9 mouse cellular contexts compared by ENCODE assay signal in genomic region chr2:27389272-27390162, GRCm38 (mm10). TPM values are rescaled to one million over a fixed set of nuclear protein-coding genes. Genes with fewer than 3 reads are reported as not detected.
DNase-seq lines count a peak whose midpoint lies in the region; ATAC-seq and TF ChIP-seq lines count a peak whose summit lies in the region.
"Had no signal": no experiment of that assay in that cellular context is flagged by ENCODE, and none has a peak within 500 bp of the region (broad histone marks: within the 10 kb centered on the region; RNA-seq: fewer than 3 reads in every experiment).

No protein-coding gene starts in this region.

- intact Hi-C loops in heart, postnatal 14 days (cut with DNase I) = no loop called here

- no peak for ATAC-seq in forebrain, embryonic 12.5 days (ENCODE audit: low FRiP score)
- no peak for ATAC-seq in forebrain, embryonic 16.5 days
- ATAC-seq in liver, embryonic 14.5 days (ENCODE audit: insufficient read depth) = peak; percentile 59
- no peak for ATAC-seq in activated CD4-positive, CD25-positive, alpha-beta regulatory T cell, adult 4 months
- ATAC-seq: Patski had no signal

- TF ChIP-seq POLR2A in lung, adult 2 months (IDR thresholded peaks at IDR 0.05; ENCODE audit: borderline replicate concordance, extremely low read depth, low read depth, low read length) = no peak
- TF ChIP-seq POLR2A in small intestine, adult 2 months (IDR thresholded peaks at IDR 0.05; ENCODE audit: low read depth, low read length) = no peak

- no peak overlapping the region for H3K4me3 ChIP-seq in forebrain, embryonic 12.5 days (replicated peaks)
- no peak overlapping the region for H3K4me3 ChIP-seq in forebrain, embryonic 16.5 days (replicated peaks; ENCODE audit: low read length)
- H3K4me3 ChIP-seq in lung, adult 2 months (replicated peaks; ENCODE audit: extremely low read depth, low read depth, low read length) = no peak overlapping the region
- H3K4me3 ChIP-seq in liver, embryonic 14.5 days (ENCODE audit: insufficient read depth in 1 of 2, low read depth in 2 of 2, low read length in 2 of 2) = no peak overlapping the region
- peak overlapping the region; percentile 17; the same call in 1 of the 2 replicates for H3K4me3 ChIP-seq in small intestine, adult 2 months (ENCODE audit: low read depth, low read length)

- 0 out of 2 replicates have a peak overlapping the region, but pooled peaks have one; percentile 25 for H3K27ac ChIP-seq in forebrain, embryonic 12.5 days
- H3K27ac ChIP-seq in forebrain, embryonic 16.5 days (ENCODE audit: low read length) = no peak overlapping the region
- H3K27ac ChIP-seq in liver, embryonic 14.5 days = no peak overlapping the region
- H3K27ac ChIP-seq in small intestine, adult 2 months (ENCODE audit: insufficient read depth, low read depth, low read length) = peak overlapping the region; percentile 96

- H3K9ac ChIP-seq in forebrain, embryonic 12.5 days = 0 out of 2 replicates have a peak overlapping the region, but pooled peaks have one; percentile 7
- no peak overlapping the region for H3K9ac ChIP-seq in forebrain, embryonic 16.5 days (replicated peaks; ENCODE audit: low read depth, low read length)
- no peak overlapping the region for H3K9ac ChIP-seq in liver, embryonic 14.5 days (replicated peaks)

- no peak for TF ChIP-seq CTCF in lung, adult 2 months (IDR thresholded peaks at IDR 0.05; ENCODE audit: insufficient read depth, low read length)
- TF ChIP-seq CTCF in liver, embryonic 14.5 days (IDR thresholded peaks at IDR 0.05; ENCODE audit: low read depth) = no peak
- TF ChIP-seq CTCF in small intestine, adult 2 months (IDR thresholded peaks at IDR 0.05; ENCODE audit: extremely low read depth, insufficient read length, insufficient replicate concordance, low read depth, low read length) = no peak

- no peaks in the 10 kb centered on the region for H3K27me3 ChIP-seq in forebrain, embryonic 12.5 days
- no peaks in the 10 kb centered on the region for H3K27me3 ChIP-seq in forebrain, embryonic 16.5 days (replicated peaks; ENCODE audit: control insufficient read depth, insufficient read depth, low read length)
- H3K27me3 ChIP-seq in liver, embryonic 14.5 days (ENCODE audit: control insufficient read depth, insufficient read depth, low read length) = no peaks in the 10 kb centered on the region
- no peaks in the 10 kb centered on the region for H3K27me3 ChIP-seq in small intestine, adult 2 months (ENCODE audit: control insufficient read depth, insufficient read depth, low read length)
- H3K27me3 ChIP-seq: Patski had no signal

- H3K4me1 ChIP-seq in forebrain, embryonic 12.5 days = peaks cover 48% of the 10 kb centered on the region
- H3K4me1 ChIP-seq in forebrain, embryonic 16.5 days (replicated peaks; ENCODE audit: control insufficient read depth, insufficient read depth, low read length) = peaks cover 30% of the 10 kb centered on the region
- peaks cover 12% of the 10 kb centered on the region; the same call in 1 of the 2 replicates for H3K4me1 ChIP-seq in lung, adult 2 months (ENCODE audit: control insufficient read depth, insufficient read depth, low read length)
- peaks cover 13 to 26% of the 10 kb centered on the region in 2 experiments for H3K4me1 ChIP-seq in liver, embryonic 14.5 days (replicated peaks; ENCODE audit: control insufficient read depth in 2 of 2, insufficient read depth in 2 of 2, low read length in 1 of 2)
- H3K4me1 ChIP-seq in small intestine, adult 2 months (ENCODE audit: control insufficient read depth, insufficient read depth, insufficient read length, low read length) = peaks cover 35% of the 10 kb centered on the region

- H3K4me2 ChIP-seq in forebrain, embryonic 12.5 days = no peak overlapping the region
- no peak overlapping the region for H3K4me2 ChIP-seq in forebrain, embryonic 16.5 days (ENCODE audit: low read length)
- no peak overlapping the region for H3K4me2 ChIP-seq in liver, embryonic 14.5 days (ENCODE audit: low read depth)

- TF ChIP-seq EP300 in liver, embryonic 14.5 days (IDR thresholded peaks at IDR 0.05; ENCODE audit: low read depth) = no peak

- no peaks in the 10 kb centered on the region for H3K9me3 ChIP-seq in forebrain, embryonic 12.5 days
- H3K9me3 ChIP-seq in forebrain, embryonic 16.5 days (ENCODE audit: control insufficient read depth, low read length) = no peaks in the 10 kb centered on the region
- H3K9me3 ChIP-seq in liver, embryonic 14.5 days (ENCODE audit: control insufficient read depth, low read length) = no peaks in the 10 kb centered on the region

- WGBS in forebrain, embryonic 12.5 days = 34% methylated on average over 14 of the region's 14 CpGs
- 36% methylated on average over 14 of the region's 14 CpGs for WGBS in forebrain, embryonic 16.5 days
- WGBS in lung, adult 2 months = 54% methylated on average over 14 of the region's 14 CpGs
- 29% methylated on average over 14 of the region's 14 CpGs for WGBS in liver, embryonic 14.5 days (ENCODE audit: insufficient replicate concordance)
- 46% methylated on average over 14 of the region's 14 CpGs for WGBS in small intestine, adult 2 months

- peaks cover 13% of the 10 kb centered on the region for H3K36me3 ChIP-seq in forebrain, embryonic 12.5 days (replicated peaks)
- 0 out of 2 replicates have a peak, but pooled peaks cover 2% of the 10 kb centered on the region for H3K36me3 ChIP-seq in forebrain, embryonic 16.5 days (ENCODE audit: control insufficient read depth, insufficient read depth)
- H3K36me3 ChIP-seq in liver, embryonic 14.5 days (replicated peaks; ENCODE audit: control insufficient read depth, insufficient read depth, low read depth) = no peaks in the 10 kb centered on the region
- peaks cover 5% of the 10 kb centered on the region; the same call in 1 of the 2 replicates for H3K36me3 ChIP-seq in small intestine, adult 2 months (ENCODE audit: control insufficient read depth, insufficient read depth, low read length)

- peak; percentile 64 to 76 for DNase-seq in lung, adult 18-20 months
- DNase-seq in lung, adult 2 months = no peak
- DNase-seq in liver, embryonic 14.5 days (ENCODE audit: low read depth in 3 of 3, low spot score in 3 of 3) = peak in 2 of 3 experiments; percentile 20 to 22
- DNase-seq in heart, postnatal 14 days = no peak

RNA-seq across cellular contexts. Expression of gene Vav2, which starts 37.3 kb away (rescaled TPM):
- polyA plus RNA-seq in forebrain, embryonic 12.5 days (2016; fragmentation: Nextera tagmentation; extraction: Ambion mirVana) = 15.0 and 17.2 TPM in 2 replicates
- polyA plus RNA-seq in forebrain, embryonic 16.5 days (2015; fragmentation: Nextera tagmentation; extraction: Ambion mirVana) = 11.9 and 13.1 TPM in 2 replicates
- 30.9 and 32.7 TPM in 2 replicates for polyA plus RNA-seq in lung, adult 2 months (2012; rRNA removed)
- 5.2 and 5.8 TPM in 2 replicates for polyA plus RNA-seq in liver, embryonic 14.5 days (2012; rRNA removed)
- 2.8 and 3.0 TPM in 2 replicates for polyA plus RNA-seq in liver, embryonic 14.5 days (2014; fragmentation: Nextera tagmentation; extraction: Ambion mirVana)
- 21.8 and 59.5 TPM in 2 replicates for polyA plus RNA-seq in small intestine, adult 2 months (2012; rRNA removed)
- 1 to 10 TPM; 5.8 to 8.3 TPM for polyA plus RNA-seq in activated CD4-positive, CD25-positive, alpha-beta regulatory T cell, adult 4 months (2017; shearing (Covaris generic))
- total RNA-seq in heart, postnatal 14 days (2021) = 10 to 100 TPM; 14.4 to 15.0 TPM

RNA-seq across cellular contexts. Expression of gene Brd3os, which starts 52.6 kb away (rescaled TPM):
- polyA plus RNA-seq in forebrain, embryonic 12.5 days (2016; fragmentation: Nextera tagmentation; extraction: Ambion mirVana) = 16.4 and 18.4 TPM in 2 replicates
- 31.6 and 34.3 TPM in 2 replicates for polyA plus RNA-seq in forebrain, embryonic 16.5 days (2015; fragmentation: Nextera tagmentation; extraction: Ambion mirVana)
- polyA plus RNA-seq in lung, adult 2 months (2012; rRNA removed) = 9.3 and 10.6 TPM in 2 replicates
- polyA plus RNA-seq in liver, embryonic 14.5 days (2012; rRNA removed) = 0.29 and 0.39 TPM in 2 replicates
- 0.33 and 0.44 TPM in 2 replicates for polyA plus RNA-seq in liver, embryonic 14.5 days (2014; fragmentation: Nextera tagmentation; extraction: Ambion mirVana)
- polyA plus RNA-seq in small intestine, adult 2 months (2012; rRNA removed) = 0.81 and 1.4 TPM in 2 replicates
- under 1 TPM in 1 of 2 experiments, not detected in 1; 0.33 TPM for polyA plus RNA-seq in activated CD4-positive, CD25-positive, alpha-beta regulatory T cell, adult 4 months (2017; shearing (Covaris generic))
- total RNA-seq in heart, postnatal 14 days (2021) = 1 to 10 TPM; 1.2 TPM

Comparison
In these comparisons a context has a peak if more than half of its experiments do, and no peak if none do; other contexts are left out.
1. H3K27ac ChIP-seq: peak in forebrain, embryonic 12.5 days (single experiment) and small intestine, adult 2 months (single experiment); none in forebrain, embryonic 16.5 days (single experiment) and liver, embryonic 14.5 days (single experiment).
2. DNase-seq: peak in lung, adult 18-20 months (2 of 2) and liver, embryonic 14.5 days (2 of 3); none in lung, adult 2 months (single experiment) and heart, postnatal 14 days (0 of 2).